Mouse (Mus musculus): ENCODE results near the gene Mad1l1.

Mad1l1 gene

DNA sequence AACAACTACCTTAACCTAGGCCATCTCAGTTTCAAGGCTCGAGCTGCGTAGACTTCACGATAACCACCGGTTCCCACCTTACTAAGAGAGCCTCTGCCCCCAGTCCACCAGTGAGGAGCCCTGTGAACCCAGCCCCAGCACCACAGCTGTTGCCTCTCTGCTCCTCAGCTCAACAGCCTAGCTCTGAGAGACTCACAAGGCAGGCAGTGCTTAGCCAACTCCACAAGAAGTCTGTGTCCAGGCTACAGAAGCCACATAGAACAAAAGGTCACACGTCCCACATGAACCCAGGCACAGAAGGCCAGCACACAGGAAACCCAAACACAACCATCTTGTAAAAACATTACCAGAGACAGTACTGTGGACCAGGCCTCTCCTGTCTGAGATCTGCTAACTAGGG is 62.7 kb downstream of the Mad1l1 start:
- peak; percentile 15 for DNase-seq

DNA sequence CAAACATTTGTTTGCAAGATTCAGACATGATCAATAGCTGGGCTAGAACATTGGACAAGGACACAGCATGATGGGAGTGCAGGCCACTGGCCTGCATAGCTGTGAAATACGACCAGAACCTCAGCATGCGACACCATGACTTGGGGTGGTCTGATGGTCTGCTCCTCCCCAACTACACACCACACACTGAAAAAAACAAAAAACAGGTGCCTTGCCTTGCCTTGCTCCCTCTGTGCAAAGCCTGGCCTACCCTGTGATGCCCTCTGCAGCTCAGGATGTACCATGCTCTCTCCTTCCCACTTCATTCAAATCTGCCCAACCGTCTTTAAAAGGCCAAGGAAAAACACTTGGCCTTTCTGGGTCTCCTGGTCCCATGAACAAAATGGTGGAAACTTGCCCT is 63.3 kb downstream of the Mad1l1 start:
- DNase-seq: no peak

DNA sequence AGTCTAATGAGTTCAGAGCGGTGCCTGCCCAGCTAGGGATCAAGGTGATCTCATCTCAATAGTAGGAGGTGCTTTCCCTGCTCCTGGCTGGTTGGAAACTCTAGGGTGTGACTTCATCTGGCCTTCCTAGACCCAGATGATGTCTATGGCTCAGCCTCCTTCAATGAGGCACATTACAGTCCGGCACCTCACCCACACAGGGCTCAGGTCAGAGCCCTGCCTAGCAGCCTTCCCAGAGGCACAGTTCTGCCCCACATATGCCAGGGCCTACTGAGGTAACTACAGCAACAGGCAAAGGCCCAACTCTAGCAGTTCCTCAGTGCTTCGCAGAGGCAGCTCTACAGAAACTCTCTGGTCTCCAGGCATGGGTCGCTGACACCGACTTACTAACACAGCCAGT is 63.9 kb downstream of the Mad1l1 start:
- no peak for DNase-seq

DNA sequence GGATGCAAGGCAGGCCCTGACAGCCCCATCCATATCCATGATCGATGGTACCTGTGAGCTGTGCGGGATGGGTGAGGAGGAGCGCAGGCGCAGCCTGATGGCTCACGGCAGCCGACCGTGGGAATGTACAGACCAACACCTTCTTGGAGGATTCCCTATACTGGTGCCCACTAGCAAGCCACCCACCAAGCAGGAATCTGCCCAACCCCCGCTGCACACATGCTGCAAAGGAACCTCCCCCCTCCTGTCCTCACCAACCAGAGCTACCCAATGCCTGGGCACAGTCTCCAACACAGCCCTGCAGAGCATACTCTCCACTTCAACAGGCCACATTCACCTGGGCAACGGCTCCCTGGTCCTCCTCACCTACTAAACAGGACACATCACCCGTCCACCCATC is 64.7 kb downstream of the Mad1l1 start:
- no peak for DNase-seq

DNA sequence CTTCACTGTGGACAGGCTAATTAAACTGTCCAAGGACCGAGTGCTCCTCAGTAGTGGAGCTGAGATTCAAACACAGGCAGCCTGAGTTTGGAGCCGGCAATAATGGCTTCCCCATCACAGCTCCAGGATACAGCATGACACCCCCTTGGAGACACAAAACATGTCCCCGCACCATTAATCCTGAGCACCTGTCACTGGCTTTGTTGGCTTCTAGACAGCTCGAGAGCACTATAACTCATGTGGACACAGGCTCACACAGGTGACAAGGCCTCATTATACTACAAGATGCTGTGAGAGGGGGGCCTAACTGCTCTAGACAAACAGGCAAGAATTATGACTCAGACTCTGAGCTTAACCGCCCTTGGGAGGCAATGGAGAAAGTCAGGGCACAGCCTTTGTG is 66.1 kb downstream of the Mad1l1 start:
- no peak for DNase-seq

GRCm38 (mm10) chr5:140254656-140255055 is 66.7 kb downstream of the Mad1l1 start:
- no peak for DNase-seq

GRCm38 (mm10) chr5:140251989-140252388 is 69.4 kb downstream of the Mad1l1 start:
- no peak for DNase-seq

- DNase-seq: no peak
Observed at GRCm38 (mm10) chr5:140250370-140250769, 71.0 kb downstream of the Mad1l1 start.

GRCm38 (mm10) chr5:140249359-140250062 is 71.8 kb downstream of the Mad1l1 start:
- DNase-seq: no peak

DNA sequence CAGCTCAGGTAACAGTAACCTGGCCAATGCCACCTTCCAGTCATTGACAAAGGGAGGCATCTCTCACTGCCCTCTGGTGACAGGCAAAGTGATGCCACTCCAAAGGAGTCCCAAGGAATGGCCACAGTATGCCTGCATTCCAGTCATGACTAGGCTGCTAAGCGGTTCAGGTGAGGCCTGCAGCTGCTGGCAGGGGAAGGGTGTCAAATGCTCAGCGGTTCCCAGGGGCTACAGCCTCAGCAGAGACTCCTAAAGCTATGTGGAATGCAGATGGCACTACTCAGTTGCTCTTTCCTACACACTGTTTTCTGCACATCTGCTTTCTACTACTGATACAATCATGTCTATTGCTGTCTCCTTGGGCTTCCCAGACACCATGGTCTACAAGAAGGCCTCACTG is 73.3 kb downstream of the Mad1l1 start:
- no peak for DNase-seq

- no peak for DNase-seq
Observed at GRCm38 (mm10) chr5:140240235-140240634, 81.1 kb downstream of the Mad1l1 start.

- DNase-seq: no peak
Observed at GRCm38 (mm10) chr5:140238880-140239279, 82.5 kb downstream of the Mad1l1 start.

- DNase-seq: no peak
Observed at GRCm38 (mm10) chr5:140230818-140231217, 90.5 kb downstream of the Mad1l1 start.

- peak; percentile 34 for DNase-seq
Observed at GRCm38 (mm10) chr5:140228306-140228705, 93.0 kb downstream of the Mad1l1 start.

DNA sequence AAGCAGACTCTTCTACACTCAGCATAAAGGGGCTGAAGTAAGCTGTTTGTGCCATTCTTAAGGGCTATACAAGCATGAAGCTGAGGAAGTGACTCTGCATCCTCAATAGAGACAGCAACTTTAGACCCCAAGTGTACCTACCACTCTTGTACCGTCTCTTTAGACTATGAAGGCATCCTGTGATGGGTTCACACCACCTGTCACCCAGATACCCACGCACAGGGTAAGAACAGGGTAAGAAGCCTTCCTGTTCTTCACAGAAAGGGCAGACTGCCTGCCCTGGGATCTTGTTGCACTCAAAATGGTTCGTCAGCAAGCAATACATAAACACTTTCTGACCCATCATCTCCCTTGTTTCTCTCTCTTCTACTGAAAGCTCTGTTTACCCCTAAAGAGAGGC is 94.5 kb downstream of the Mad1l1 start:
- no peak for DNase-seq

- peak; percentile 51 for DNase-seq
Observed at GRCm38 (mm10) chr5:140225881-140226280, 95.5 kb downstream of the Mad1l1 start.

DNA sequence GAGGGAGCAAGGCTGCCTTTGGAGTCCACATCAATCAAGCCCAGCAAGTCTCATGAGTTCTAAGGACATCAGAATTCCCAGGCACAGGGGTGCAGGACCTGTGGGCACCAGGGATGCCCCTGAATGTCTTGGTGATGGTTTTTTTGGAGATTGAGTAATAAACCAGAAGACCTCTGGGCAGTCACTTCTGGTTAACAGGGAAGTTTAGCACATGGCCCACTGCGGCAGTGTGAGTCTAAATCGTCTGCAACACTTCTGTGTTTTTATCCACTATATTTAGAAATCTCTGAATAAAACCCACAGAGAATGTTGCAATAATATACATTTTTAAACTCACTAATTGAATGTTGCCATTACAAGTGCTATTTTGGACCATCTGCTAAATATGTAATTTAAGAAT is 96.2 kb downstream of the Mad1l1 start:
- DNase-seq: no peak

DNA sequence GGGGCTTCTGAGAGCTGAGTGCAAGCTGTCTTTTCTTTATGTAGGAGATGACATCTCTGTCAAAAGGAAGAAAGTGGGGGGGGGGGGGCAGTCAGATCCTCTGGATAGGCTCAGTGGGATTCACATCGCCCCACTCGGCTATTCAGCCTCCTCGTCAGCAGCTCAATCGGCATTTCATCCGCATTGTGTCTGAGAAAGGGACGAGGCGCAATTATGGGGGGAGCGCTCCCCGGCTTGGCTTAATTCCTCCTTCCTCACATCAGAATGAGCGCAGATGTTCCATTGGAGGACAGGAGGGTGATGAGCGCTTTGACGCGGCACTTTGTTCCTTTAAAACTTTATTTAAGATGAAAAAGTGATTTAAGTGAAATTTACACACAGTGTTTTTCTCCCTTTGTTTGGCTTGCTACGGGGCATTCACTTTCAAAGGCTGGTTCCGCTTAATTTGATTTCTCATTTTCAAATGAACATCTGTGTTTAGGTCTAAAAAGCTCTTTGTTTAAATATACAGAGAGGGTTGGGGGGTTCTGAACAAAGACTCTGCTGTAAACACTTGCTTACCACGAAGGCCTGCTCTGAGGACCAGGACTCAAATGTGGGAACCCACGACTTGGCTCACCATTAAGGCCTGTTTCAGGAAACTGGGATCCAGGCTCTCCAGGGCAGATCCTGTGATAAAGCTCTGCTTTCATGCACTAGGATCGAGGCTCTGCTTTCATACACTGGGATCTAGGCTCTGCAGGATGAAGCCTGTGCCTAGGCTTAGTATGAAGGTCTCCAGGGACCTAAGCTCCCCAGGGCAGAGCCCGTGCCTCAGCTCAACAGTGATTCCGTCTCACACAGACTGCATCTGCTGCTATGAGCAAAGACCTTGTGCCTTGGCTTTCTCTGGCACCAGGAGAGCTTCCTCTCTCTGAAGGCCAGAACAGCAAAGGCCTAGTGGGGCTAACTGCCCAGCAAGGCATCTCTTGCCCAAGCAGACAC is 98.0 kb downstream of the Mad1l1 start:
- no peak for DNase-seq

DNA sequence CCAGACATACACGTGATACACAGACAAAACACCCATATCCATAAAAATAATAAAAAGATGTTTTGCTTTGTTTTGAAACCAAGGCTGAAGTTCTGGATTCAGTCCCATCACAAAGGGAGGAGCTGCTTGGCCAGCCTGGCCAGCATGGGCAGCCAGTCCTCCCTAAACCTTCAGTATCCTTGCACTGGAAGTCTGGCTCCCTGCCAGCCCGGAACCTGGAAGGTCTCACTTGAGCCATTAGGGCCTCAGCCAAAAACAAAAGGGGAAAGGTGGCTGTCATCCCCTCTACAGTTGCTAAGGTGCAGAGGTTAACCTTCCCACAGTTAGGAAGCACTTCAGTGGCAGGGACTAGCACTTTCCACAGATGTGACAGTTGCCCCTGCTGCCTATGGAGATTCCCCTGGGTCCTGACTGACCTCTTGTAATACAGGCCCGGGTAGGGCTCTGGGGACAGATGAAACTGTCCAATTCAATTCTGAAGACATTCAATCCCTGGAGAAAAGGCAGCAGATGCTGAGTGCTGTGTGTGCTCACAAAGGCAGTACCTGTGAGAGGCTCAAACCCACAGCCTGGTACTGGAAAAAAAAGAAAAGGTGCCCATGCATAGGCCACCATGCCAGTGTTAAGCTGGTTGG is 100.2 kb downstream of the Mad1l1 start:
- peak; percentile 41 for DNase-seq

DNA sequence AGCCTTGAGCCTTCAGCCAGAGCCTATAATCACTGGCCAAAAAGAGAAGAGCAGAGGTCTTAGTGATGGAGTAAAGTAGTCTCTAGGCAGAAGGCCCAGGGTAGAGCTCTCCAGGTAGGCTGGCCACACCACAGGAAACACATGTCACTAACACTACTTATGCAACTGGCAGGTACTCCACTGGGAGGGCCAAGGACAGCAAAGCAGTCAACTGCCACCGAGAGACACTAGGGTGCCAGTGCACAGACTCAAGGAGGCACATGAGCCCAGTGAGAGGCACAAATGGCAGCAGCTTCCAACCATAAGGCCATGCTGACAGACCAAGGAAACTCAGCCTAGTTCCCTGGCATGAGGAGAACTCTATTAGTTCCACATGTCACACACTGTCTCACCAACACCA is 102.1 kb downstream of the Mad1l1 start:
- DNase-seq: no peak

DNA sequence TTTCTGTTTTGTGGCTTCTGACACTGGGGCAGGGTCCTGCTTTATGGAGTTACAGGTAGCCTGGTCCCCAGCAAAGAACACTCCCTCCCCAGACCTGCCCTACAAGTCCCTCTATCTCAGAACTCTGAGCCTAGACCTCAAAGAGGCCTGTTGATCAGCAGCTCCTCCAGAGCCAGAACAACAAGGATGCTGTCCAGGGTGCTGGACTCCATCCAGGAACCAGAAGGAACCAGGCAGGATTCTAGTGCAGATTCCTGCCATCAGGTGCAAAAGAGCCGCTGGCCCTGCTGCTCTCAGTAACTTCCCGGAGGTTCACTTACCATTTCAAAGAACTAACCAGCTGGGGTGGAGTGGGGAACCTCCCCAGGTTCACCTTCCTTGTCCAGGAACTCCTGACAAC is 103.5 kb downstream of the Mad1l1 start:
- DNase-seq: no peak

DNA sequence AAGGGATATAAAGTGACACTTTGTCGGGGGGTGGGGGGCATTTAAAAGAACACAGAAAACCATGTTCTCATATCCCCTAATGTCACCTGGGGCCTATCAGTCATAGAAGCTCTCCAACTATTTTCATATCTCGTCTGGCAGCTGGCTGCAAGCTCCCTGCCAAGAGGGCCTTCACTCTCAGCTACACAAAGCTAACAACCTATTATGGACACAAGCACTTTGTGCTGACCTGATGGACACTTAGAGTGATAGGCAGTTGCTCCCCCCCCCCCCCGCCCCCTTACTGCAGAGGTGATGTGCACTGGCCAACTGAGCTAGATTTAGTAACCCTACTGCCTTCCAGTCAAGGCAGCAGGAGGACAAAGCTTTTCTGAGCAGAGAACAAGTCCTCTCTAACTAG is 104.3 kb downstream of the Mad1l1 start:
- DNase-seq: no peak

DNA sequence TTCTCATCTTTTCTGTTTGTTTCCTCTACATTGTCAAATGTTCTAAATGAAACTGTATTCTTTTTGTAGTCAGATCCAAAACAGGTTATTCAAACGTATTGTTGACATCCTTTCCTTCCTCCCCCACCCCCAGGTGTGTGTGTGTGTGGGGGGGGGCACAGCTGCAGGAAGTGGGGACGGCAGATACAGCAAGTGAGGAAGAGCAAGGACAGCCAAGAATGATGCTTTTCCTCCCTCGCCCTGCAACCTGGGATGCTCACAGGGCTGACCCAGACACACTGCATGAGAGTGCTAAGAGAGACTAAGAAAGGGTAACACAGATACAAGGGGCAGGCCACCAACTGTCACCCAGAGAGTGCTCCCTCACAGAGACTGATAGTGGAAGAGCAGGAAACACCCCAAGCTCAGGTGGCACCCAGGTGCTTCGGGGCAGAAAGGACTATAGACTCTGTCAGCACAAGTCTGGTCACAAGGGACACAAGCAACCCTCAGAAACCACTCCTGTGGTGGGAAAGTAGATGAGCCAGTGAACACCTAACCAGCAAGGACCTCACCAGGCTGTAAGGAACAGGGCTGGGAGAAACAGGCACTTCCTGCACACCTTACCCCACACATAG is 105.8 kb downstream of the Mad1l1 start:
- DNase-seq: no peak

Measured in kidney, adult 11 months (tissue).